Mouse (Mus musculus) brown adipose tissue, adult 24 weeks (tissue): ENCODE measurements around the gene Zbtb14. TPM values are rescaled to one million over a fixed set of nuclear protein-coding genes. Genes with fewer than 3 reads are reported as not detected.

Experiments
- H3K27ac ChIP-seq: fragments of 200-500 bp; replicated peaks from 2 replicates; pipeline ENCODE4 v1.5.1; 2012; ENCODE audit warnings: low read depth, mild to moderate bottlenecking, low read length
- H3K4me1 ChIP-seq: fragments of 200-500 bp; 2 replicates; pipeline ENCODE4 v1.6.1; 2012; ENCODE audit warnings: low read length, mixed read lengths; ENCODE audit not compliant: control insufficient read depth, insufficient read depth, insufficient read length
- H3K4me3 ChIP-seq: fragments of 200-500 bp; 2 replicates; pipeline ENCODE4 v1.5.1; 2012; ENCODE audit warnings: low read depth, mild to moderate bottlenecking, low read length, moderate library complexity; ENCODE audit not compliant: insufficient read depth
- polyA plus RNA-seq: library from polyadenylated mRNA; stranded (reverse); fragments of >200 nt; gene quantifications from 2 replicates; pipeline ENCODE4 v1.2.4, GENCODE M21; 2012; ENCODE audit not compliant: missing spikeins, insufficient read depth, insufficient read length

Gene Zbtb14
- 8.3 and 8.8 TPM in 2 replicates for polyA plus RNA-seq

DNA sequence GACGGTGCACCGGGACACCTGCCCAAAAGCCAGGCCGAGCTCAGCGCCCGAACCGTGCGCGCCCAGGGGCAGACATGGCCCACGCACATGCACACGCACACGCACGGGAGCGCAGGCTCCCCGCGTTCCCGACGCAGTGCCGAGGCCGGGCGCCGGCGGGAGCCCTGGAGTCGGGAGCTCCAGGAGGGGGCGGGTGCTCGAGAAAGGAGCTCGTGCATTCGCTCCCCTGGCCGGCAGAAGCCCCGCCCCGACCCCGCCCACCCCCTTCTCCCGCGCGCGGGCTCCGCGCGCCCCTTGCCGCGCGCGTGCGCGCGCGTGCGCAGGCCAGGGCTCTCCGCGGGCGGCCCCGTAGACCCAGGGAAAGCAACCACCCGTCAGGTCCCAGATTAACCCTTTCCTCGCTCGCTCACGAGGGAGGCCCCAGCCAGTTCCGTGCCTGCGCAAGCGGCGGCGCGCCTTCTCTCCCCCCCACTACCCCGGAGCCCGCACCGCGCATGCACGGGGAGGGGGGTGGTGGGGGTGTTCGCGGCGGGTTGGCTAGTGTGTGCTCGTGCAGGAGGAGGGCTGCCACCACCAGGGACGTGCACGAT lies at the start of gene Zbtb14:
TSS of gene Zbtb14 (plus strand) at position 540 of the 590 bp plus-strand sequence.
- H3K4me3 ChIP-seq = peak within 1 kb of the TSS; percentile 97
- H3K27ac ChIP-seq = peak within 1 kb of the TSS; percentile 90
- peaks cover 3% of the 10 kb centered on the region; the same call in 1 of the 2 replicates for H3K4me1 ChIP-seq

GRCm38 (mm10) chr17:69346056-69346455 lies 36.8 kb upstream of the Zbtb14 start:
- H3K27ac ChIP-seq = no peak overlapping the region
- no peaks in the 10 kb centered on the region for H3K4me1 ChIP-seq
- no peak overlapping the region for H3K4me3 ChIP-seq

- no peak overlapping the region for H3K4me3 ChIP-seq
- no peaks in the 10 kb centered on the region for H3K4me1 ChIP-seq
- no peak overlapping the region for H3K27ac ChIP-seq
These were observed 33.8 kb upstream of the Zbtb14 start for GRCm38 (mm10) chr17:69349014-69349531.

GRCm38 (mm10) chr17:69365049-69365448 lies 17.8 kb upstream of the Zbtb14 start:
- Histone ChIP-seq H3K4me1 (no peaks in the 10 kb centered on the region), H3K4me3 (no peak overlapping the region), H3K27ac (no peak overlapping the region)

DNA sequence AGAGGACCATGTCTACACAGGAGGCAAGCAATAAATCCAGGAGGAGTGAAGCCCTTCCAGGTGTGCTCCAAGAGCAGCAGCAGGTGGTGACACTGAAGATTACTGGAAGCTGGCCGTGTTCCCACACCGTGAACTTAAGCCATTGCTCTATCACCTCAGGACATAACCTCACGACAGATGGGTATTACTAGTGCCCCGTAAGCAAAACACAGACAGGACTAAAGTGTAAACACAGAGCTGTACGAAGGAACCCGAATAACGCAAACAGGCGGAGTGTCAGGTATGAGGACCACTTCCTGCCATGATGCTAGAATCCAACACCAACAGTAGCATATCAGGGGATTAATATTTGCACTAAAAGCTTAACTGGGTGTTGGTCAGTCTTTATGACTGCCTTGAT lies 2.0 kb upstream of the Zbtb14 start:
- Histone ChIP-seq H3K4me1 (peaks cover 3% of the 10 kb centered on the region; the same call in 1 of the 2 replicates), H3K27ac (no peak overlapping the region), H3K4me3 (no peak overlapping the region)

DNA sequence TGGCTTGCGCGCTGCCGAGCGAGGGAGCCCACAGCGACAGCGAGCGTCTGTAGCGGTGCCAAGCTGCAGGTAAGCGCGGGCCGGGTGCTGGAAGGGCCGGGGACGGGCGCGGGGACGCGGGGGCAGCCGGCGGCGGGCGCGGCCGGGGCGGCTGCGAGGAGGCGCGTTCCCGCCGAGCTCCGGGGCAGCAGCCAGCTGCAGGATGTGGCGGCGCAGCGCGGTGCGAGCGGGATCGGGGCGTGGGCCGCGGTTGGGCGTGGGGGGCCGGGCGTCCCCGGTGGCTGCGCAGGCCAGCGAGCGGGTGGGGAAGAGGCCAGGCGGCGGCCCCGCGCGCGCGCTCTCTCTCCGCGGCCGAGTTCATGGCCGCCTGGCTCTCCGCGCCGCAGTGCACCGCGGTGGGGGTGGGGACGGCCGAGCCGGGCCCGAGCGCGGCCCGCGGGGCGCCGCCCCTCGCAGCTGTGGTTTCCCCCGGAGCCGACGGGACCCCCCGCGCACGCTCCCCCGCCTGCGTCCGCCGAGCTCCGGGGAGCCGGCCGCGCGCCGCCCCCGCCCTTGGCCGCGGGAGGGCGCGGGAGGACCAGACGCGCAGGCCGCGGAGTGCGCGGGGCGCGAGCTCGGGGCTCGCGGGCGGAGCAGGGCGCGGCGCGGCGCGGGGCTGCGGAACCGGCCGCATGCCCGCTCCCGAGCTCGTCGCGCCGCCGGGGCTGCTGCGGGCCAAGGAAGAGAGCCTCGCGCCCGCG lies 521 bp downstream of the Zbtb14 start:
- Histone ChIP-seq H3K4me1 (peaks cover 3% of the 10 kb centered on the region; the same call in 1 of the 2 replicates), H3K27ac (peak overlapping the region; percentile 90), H3K4me3 (peak overlapping the region; percentile 97)

- Histone ChIP-seq H3K4me3 (peak overlapping the region; percentile 97), H3K4me1 (peaks cover 3% of the 10 kb centered on the region; the same call in 1 of the 2 replicates), H3K27ac (peak overlapping the region; percentile 90)
These were observed 1.3 kb downstream of the Zbtb14 start for GRCm38 (mm10) chr17:69383941-69384665.

- peak overlapping the region; percentile 68 for H3K27ac ChIP-seq
These were observed 13.5 kb downstream of the Zbtb14 start for GRCm38 (mm10) chr17:69396147-69397033.

DNA sequence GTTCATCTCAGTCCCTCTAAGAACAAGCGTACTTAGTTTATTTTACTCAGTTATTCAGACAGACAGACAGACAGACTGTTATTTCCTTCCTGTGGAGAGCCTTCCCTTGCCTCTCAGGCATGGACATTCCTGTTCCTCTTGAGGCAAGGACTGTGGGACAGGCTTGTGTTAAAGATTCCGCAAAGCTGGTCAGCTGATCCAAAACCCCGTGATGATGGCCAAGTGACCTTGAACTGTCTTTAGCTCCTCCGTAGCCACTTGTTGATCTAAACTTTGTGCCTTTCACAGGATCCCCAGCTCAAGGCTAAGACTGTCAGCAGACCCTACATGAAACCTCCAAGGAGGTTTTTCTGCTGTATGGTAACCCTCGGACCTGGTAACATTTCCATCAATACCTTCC lies 14.3 kb downstream of the Zbtb14 start:
- Histone ChIP-seq H3K27ac (no peak overlapping the region), H3K4me1 (no peaks in the 10 kb centered on the region), H3K4me3 (no peak overlapping the region)

More at GRCm38 (mm10) chr17:69396147-69397033, 13.5 kb downstream of the Zbtb14 start:
- no peaks in the 10 kb centered on the region for H3K4me1 ChIP-seq
- peak overlapping the region; percentile 50 for H3K4me3 ChIP-seq

- Histone ChIP-seq H3K27ac (no peak overlapping the region), H3K4me1 (no peaks in the 10 kb centered on the region), H3K4me3 (no peak overlapping the region)
These were observed 15.2 kb downstream of the Zbtb14 start for GRCm38 (mm10) chr17:69398092-69398491.

DNA sequence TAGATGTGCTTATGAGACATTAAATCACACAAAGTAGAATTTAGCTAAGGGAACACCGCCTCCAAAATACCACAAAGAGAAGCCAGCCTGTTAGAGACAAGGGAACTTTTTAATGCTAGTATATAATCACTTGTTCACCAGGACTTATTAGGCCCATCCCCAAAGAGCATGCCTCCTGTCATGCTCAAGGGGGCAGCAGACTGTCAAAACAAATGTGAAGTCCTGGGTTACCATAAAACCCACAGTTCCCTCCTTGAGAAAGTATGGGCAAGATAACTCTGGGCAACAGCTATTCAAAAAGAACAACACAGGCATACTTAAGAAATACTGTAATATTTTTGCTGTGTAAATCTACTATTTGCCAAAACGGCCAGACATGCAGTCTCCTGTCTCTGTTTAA lies 18.3 kb downstream of the Zbtb14 start:
- Histone ChIP-seq H3K27ac (no peak overlapping the region), H3K4me3 (no peak overlapping the region), H3K4me1 (no peaks in the 10 kb centered on the region)

DNA sequence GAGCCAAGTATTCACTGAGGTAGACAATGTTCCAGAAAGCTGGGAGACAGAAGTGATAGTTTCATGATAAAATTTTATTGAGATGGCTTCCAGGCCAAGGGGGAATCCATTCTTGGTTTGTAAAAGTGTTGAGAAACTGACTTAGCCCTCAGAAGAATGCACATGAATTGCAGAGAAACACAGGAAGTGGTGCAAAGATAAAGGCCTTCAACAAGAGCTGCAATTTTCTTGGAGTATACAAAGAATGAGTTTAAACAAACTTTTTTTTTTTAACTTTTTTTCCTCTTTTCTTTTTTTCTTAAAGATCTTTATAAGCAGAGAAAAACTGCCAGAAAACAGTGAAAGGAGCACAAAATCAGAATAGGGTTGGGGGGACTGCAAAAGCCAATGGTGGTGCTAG lies 33.3 kb downstream of the Zbtb14 start:
- Histone ChIP-seq H3K27ac (no peak overlapping the region), H3K4me1 (no peaks in the 10 kb centered on the region), H3K4me3 (peak overlapping the region; percentile 85; the same call in 1 of the 2 replicates)

- peak overlapping the region; percentile 85 for H3K4me3 ChIP-seq
- H3K4me1 ChIP-seq = no peaks in the 10 kb centered on the region
- H3K27ac ChIP-seq = peak overlapping the region; percentile 94
These were observed 34.2 kb downstream of the Zbtb14 start for GRCm38 (mm10) chr17:69416920-69417661.
